Mouse (Mus musculus): ENCODE results near the gene Gal3st2. TPM values are rescaled to one million over a fixed set of nuclear protein-coding genes. Genes with fewer than 3 reads are reported as not detected.
"Not testable (repeated sequence)": the region's sequence is repeated elsewhere in the genome, so short reads cannot be mapped to it uniquely, and the experiment has no call there.

Gene Gal3st2
- polyA plus RNA-seq, 1 experiment from 2014 or later, result 0.24 TPM

GRCm38 (mm10) chr1:93923098-93923497 is 62.0 kb downstream of the Gal3st2 start:
- WGBS, result 77% methylated on average over 2 of the region's 2 CpGs
- not testable (repeated sequence) for H3K27me3 ChIP-seq (ENCODE audit: control insufficient read depth, insufficient read depth, low read length); DNase-seq; H3K4me1 ChIP-seq (ENCODE audit: control insufficient read depth, insufficient read depth, low read length); H3K4me2 ChIP-seq (ENCODE audit: low read length); H3K4me3 ChIP-seq (replicated peaks; ENCODE audit: low read depth, low read length); H3K27ac ChIP-seq (replicated peaks; ENCODE audit: low read depth, low read length); H3K9me3 ChIP-seq (ENCODE audit: control insufficient read depth, low read length); ATAC-seq (ENCODE audit: low FRiP score, low TSS enrichment); H3K9ac ChIP-seq (replicated peaks; ENCODE audit: low read length); H3K36me3 ChIP-seq (ENCODE audit: control insufficient read depth, insufficient read depth, low read length)

Other genes with a start within 250 kb of the Gal3st2 start
- gene Stk25, start 202.6 kb upstream of the Gal3st2 start, polyA plus RNA-seq (2014; fragmentation: Nextera tagmentation; extraction: Ambion mirVana), result 357 and 370 TPM in 2 replicates
- 77.6 and 87.4 TPM in 2 replicates for gene Bok, start 175.6 kb upstream of the Gal3st2 start, polyA plus RNA-seq (2014; fragmentation: Nextera tagmentation; extraction: Ambion mirVana)
- gene Atg4b, start 109.8 kb upstream of the Gal3st2 start, polyA plus RNA-seq (2014; fragmentation: Nextera tagmentation; extraction: Ambion mirVana), result 101 and 102 TPM in 2 replicates
- gene Thap4, start 106.4 kb upstream of the Gal3st2 start, polyA plus RNA-seq (2014; fragmentation: Nextera tagmentation; extraction: Ambion mirVana), result 39.2 and 46.3 TPM in 2 replicates
- gene Dtymk, start 59.4 kb upstream of the Gal3st2 start, polyA plus RNA-seq (2014; fragmentation: Nextera tagmentation; extraction: Ambion mirVana), result 143 and 144 TPM in 2 replicates
- 9.6 and 9.7 TPM in 2 replicates for gene Ing5, start 57.3 kb upstream of the Gal3st2 start, polyA plus RNA-seq (2014; fragmentation: Nextera tagmentation; extraction: Ambion mirVana)
- gene D2hgdh, start 36.4 kb upstream of the Gal3st2 start, polyA plus RNA-seq (2014; fragmentation: Nextera tagmentation; extraction: Ambion mirVana), result 10.5 and 11.5 TPM in 2 replicates
- gene Gal3st2b, start 57.0 kb downstream of the Gal3st2 start, polyA plus RNA-seq (2014; fragmentation: Nextera tagmentation; extraction: Ambion mirVana), result not detected in 2 replicates
- gene Gal3st2c, start 129.2 kb downstream of the Gal3st2 start, polyA plus RNA-seq (2014; fragmentation: Nextera tagmentation; extraction: Ambion mirVana), result not detected in 2 replicates
- not detected in 2 replicates for gene Neu4, start 159.1 kb downstream of the Gal3st2 start, polyA plus RNA-seq (2014; fragmentation: Nextera tagmentation; extraction: Ambion mirVana)
- gene Pdcd1, start 191.2 kb downstream of the Gal3st2 start, polyA plus RNA-seq (2014; fragmentation: Nextera tagmentation; extraction: Ambion mirVana), result 0.14 TPM in 1 of 2 replicates, not detected in the other